Mouse (Mus musculus) embryonic stem cell, embryonic (primary cell): ENCODE measurements around the gene Cyp39a1.

Experiments used
- CTCF ChIA-PET, 4 experiments: fragments of 300-600 bp in 2 of 4; fragments of 350-600 bp in 2 of 4; sonication (Branson Sonifier 250); formaldehyde crosslinking; loops; one replicate each; lab custom pipeline; 2022; ENCODE audit warnings: inconsistent platforms in 2 of 4; lab: Charles Lee
- POLR2A ChIA-PET, 4 experiments: fragments of 300-600 bp in 2 of 4; fragments of 350-600 bp in 2 of 4; sonication (Branson Sonifier 250); formaldehyde crosslinking; loops; one replicate each; lab custom pipeline; 2022; ENCODE audit warnings: antibody characterized with exemption in 4 of 4, inconsistent platforms in 1 of 4; lab: Charles Lee

Gene Cyp39a1

GRCm38 (mm10) chr17:43669145-43669695, 2.0 kb downstream of the Cyp39a1 start:
- CTCF ChIA-PET = interaction anchor here in 1 of 4 experiments (0.6 kb wide), 1 partner anchor 57 kb away, joined by 5 read pairs; no protein-coding TSS in a partner anchor
- POLR2A ChIA-PET = interaction anchor here in 1 of 4 experiments (0.5 kb wide), 1 partner anchor 415 kb away, joined by 4 read pairs; no protein-coding TSS in a partner anchor

GRCm38 (mm10) chr17:43671907-43672306, 4.7 kb downstream of the Cyp39a1 start:
- POLR2A ChIA-PET = no interaction called here
- CTCF ChIA-PET = interaction anchor here in 1 of 4 experiments (0.8 kb wide), 1 partner anchor 27 kb away, joined by 3 read pairs; no protein-coding TSS in a partner anchor

- POLR2A ChIA-PET = no interaction called here
- CTCF ChIA-PET = no interaction called here
Measured at GRCm38 (mm10) chr17:43675228-43675627, 8.0 kb downstream of the Cyp39a1 start.

- CTCF ChIA-PET = no interaction called here
- POLR2A ChIA-PET = no interaction called here
Measured at GRCm38 (mm10) chr17:43676241-43676640, 9.0 kb downstream of the Cyp39a1 start.

- ChIA-PET CTCF (no interaction called here), POLR2A (interaction anchor here in 1 of 4 experiments (0.6 kb wide), 1 partner anchor 107 kb away, joined by 3 read pairs; no protein-coding TSS in a partner anchor)
Measured at GRCm38 (mm10) chr17:43677317-43677716, 10.1 kb downstream of the Cyp39a1 start.

GRCm38 (mm10) chr17:43684086-43684485, 16.9 kb downstream of the Cyp39a1 start:
- POLR2A ChIA-PET = no interaction called here
- CTCF ChIA-PET = interaction anchor here in 1 of 4 experiments (0.7 kb wide), 1 partner anchor 1197 kb away, joined by 3 read pairs; no protein-coding TSS in a partner anchor

- ChIA-PET CTCF (interaction anchor here in 1 of 4 experiments (0.7 kb wide), 1 partner anchor 1197 kb away, joined by 3 read pairs; no protein-coding TSS in a partner anchor), POLR2A (no interaction called here)
Measured at GRCm38 (mm10) chr17:43684638-43685037, 17.4 kb downstream of the Cyp39a1 start.

- CTCF ChIA-PET = interaction anchor here in 2 of 4 experiments (1.2 to 1.7 kb wide), 2 partner anchors 10 to 11 kb away, joined by 4 to 8 read pairs; no protein-coding TSS in a partner anchor
- POLR2A ChIA-PET = no interaction called here
Measured at GRCm38 (mm10) chr17:43689591-43689990, 22.4 kb downstream of the Cyp39a1 start.

- ChIA-PET CTCF (interaction anchor here (0.6 to 5.9 kb wide), 45 partner anchors 8 to 557 kb away, joined by 3 to 73 read pairs (median 3); partner anchors contain the start of genes Cyp39a1 (in 3 of the 4), Slc25a27 (in 3 of the 4), Enpp5 (in 2 of the 4) and Rcan2 (in 1 of the 4)), POLR2A (interaction anchor here in 3 of 4 experiments (0.7 to 1.6 kb wide), 5 partner anchors 13 to 124 kb away, joined by 3 to 6 read pairs (median 4); no protein-coding TSS in a partner anchor)
Measured at GRCm38 (mm10) chr17:43698997-43699649, 31.9 kb downstream of the Cyp39a1 start.

- ChIA-PET POLR2A (no interaction called here), CTCF (interaction anchor here (0.6 to 5.9 kb wide), 12 partner anchors 9 to 498 kb away, joined by 3 to 73 read pairs (median 4); partner anchors contain the start of genes Cyp39a1 (in 1 of the 4) and Slc25a27 (in 1 of the 4))
Measured at GRCm38 (mm10) chr17:43701060-43701459, 33.8 kb downstream of the Cyp39a1 start.

GRCm38 (mm10) chr17:43704216-43704930, 37.1 kb downstream of the Cyp39a1 start:
- POLR2A ChIA-PET = no interaction called here
- CTCF ChIA-PET = interaction anchor here in 3 of 4 experiments (0.9 to 5.9 kb wide), 4 partner anchors 164 to 166 kb away, joined by 4 to 73 read pairs (median 4); no protein-coding TSS in a partner anchor

GRCm38 (mm10) chr17:43706749-43707148, 39.5 kb downstream of the Cyp39a1 start:
- CTCF ChIA-PET = interaction anchor here (0.6 to 1.8 kb wide), 9 partner anchors 8 to 188 kb away, joined by 3 to 7 read pairs (median 4); partner anchors contain the start of gene Rcan2 (in 1 of the 4)
- POLR2A ChIA-PET = interaction anchor here in 1 of 4 experiments (4.6 kb wide), 1 partner anchor 12 kb away, joined by 16 read pairs; no protein-coding TSS in a partner anchor

GRCm38 (mm10) chr17:43707254-43707653, 40.0 kb downstream of the Cyp39a1 start:
- POLR2A ChIA-PET = interaction anchor here in 1 of 4 experiments (4.6 kb wide), 1 partner anchor 12 kb away, joined by 16 read pairs; no protein-coding TSS in a partner anchor
- CTCF ChIA-PET = interaction anchor here (0.6 to 1.8 kb wide), 9 partner anchors 8 to 188 kb away, joined by 3 to 7 read pairs (median 4); partner anchors contain the start of gene Rcan2 (in 1 of the 4)

GRCm38 (mm10) chr17:43711557-43712352, 44.5 kb downstream of the Cyp39a1 start:
- CTCF ChIA-PET = interaction anchor here in 2 of 4 experiments (1.3 kb wide), 2 partner anchors 106 to 158 kb away, joined by 3 read pairs; no protein-coding TSS in a partner anchor
- POLR2A ChIA-PET = interaction anchor here in 3 of 4 experiments (0.5 to 4.6 kb wide), 10 partner anchors 7 to 105 kb away, joined by 3 to 16 read pairs (median 5); partner anchors contain the start of genes Cyp39a1 (in 1 of the 3), Rcan2 (in 1 of the 3) and Slc25a27 (in 1 of the 3)

- ChIA-PET CTCF (no interaction called here), POLR2A (no interaction called here)
Measured at GRCm38 (mm10) chr17:43714191-43714590, 47.0 kb downstream of the Cyp39a1 start.

GRCm38 (mm10) chr17:43716601-43717000, 49.4 kb downstream of the Cyp39a1 start:
- POLR2A ChIA-PET = no interaction called here

GRCm38 (mm10) chr17:43719401-43719800, 52.2 kb downstream of the Cyp39a1 start:
- CTCF ChIA-PET = interaction anchor here in 3 of 4 experiments (0.7 to 1.4 kb wide), 4 partner anchors 18 to 734 kb away, joined by 3 read pairs; no protein-coding TSS in a partner anchor
- POLR2A ChIA-PET = interaction anchor here in 3 of 4 experiments (0.6 to 2.8 kb wide), 5 partner anchors 7 to 33 kb away, joined by 3 to 16 read pairs (median 5); no protein-coding TSS in a partner anchor

More at GRCm38 (mm10) chr17:43716601-43717000, 49.4 kb downstream of the Cyp39a1 start:
- CTCF ChIA-PET = interaction anchor here in 1 of 4 experiments (1.4 kb wide), 1 partner anchor 10 kb away, joined by 3 read pairs; no protein-coding TSS in a partner anchor
